Mouse (Mus musculus): ENCODE measurements at regions not wholly inside any gene's neighbourhood (a gene's known extent, or its start where the extent isn't known, plus 50 kb on each side); places are given as distances from the start of the nearest gene placed in this dataset.

DNA sequence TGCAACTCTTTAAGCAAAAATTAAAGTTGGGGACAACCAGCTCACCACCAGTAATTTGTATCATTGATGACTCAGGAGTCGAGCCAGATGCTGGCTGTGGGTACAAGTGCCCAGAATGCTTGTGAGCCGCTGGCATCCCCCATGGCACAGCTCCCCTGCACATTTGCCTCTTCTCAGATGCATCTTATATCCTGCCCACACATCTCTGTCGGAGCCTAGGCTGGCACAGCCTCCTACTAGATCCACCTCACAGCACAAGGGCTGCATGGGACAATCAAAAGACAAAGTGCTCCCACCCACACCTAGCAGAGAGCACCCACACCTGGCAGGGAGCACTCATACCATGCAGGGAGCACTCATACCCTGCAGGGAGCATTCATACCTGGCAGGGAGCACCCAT, 109.6 kb downstream of the Cryba4 start:
- TF ChIP-seq POLR2A (IDR thresholded peaks at IDR 0.05; ENCODE audit: control insufficient read depth in 1 of 2, insufficient read depth in 1 of 2, low read depth in 1 of 2, low read length in 2 of 2, poor library complexity in 1 of 2) (no peak), USF2 (IDR thresholded peaks at IDR 0.05; ENCODE audit: borderline replicate concordance in 1 of 2, insufficient read depth in 1 of 2, low read depth in 1 of 2, low read length in 2 of 2) (no peak), MXI1 (IDR thresholded peaks at IDR 0.05; ENCODE audit: low read depth, low read length) (no peak), KAT2A (conservative IDR thresholded peaks at IDR 0.05; ENCODE audit: low read depth, low read length) (no peak), TAL1 (IDR thresholded peaks at IDR 0.05; ENCODE audit: low read length) (no peak), MAZ (IDR thresholded peaks at IDR 0.05; ENCODE audit: low read depth, low read length) (no peak), CTCF (IDR thresholded peaks at IDR 0.05 in 2 of 3, conservative IDR thresholded peaks at IDR 0.05 in 1 of 3; ENCODE audit: control insufficient read depth in 1 of 3, insufficient read depth in 1 of 3, low read depth in 2 of 3, low read length in 3 of 3, poor library complexity in 1 of 3, severe bottlenecking in 1 of 3) (no peak), CHD2 (IDR thresholded peaks at IDR 0.05; ENCODE audit: low read length) (no peak), CHD1 (IDR thresholded peaks at IDR 0.05; ENCODE audit: low read depth, low read length) (no peak), SMC3 (IDR thresholded peaks at IDR 0.05; ENCODE audit: low read depth, low read length) (no peak), ETS1 (IDR thresholded peaks at IDR 0.05; ENCODE audit: low read depth, low read length) (no peak), ZMIZ1 (IDR thresholded peaks at IDR 0.05; ENCODE audit: low read depth, low read length) (no peak), BHLHE40 (IDR thresholded peaks at IDR 0.05; ENCODE audit: borderline replicate concordance, low read depth, low read length) (no peak), MEF2A (IDR thresholded peaks at IDR 0.05; ENCODE audit: extremely low read depth, insufficient replicate concordance, low read depth, low read length, poor library complexity, severe bottlenecking) (no peak), MAFK (IDR thresholded peaks at IDR 0.05; ENCODE audit: borderline replicate concordance, low read depth, low read length) (no peak), ZNF384 (IDR thresholded peaks at IDR 0.05; ENCODE audit: low read depth, low read length) (no peak), E2F4 (IDR thresholded peaks at IDR 0.05; ENCODE audit: borderline replicate concordance, low read depth, low read length) (no peak), ZC3H11A (IDR thresholded peaks at IDR 0.05; ENCODE audit: low read depth, low read length) (no peak), UBTF (IDR thresholded peaks at IDR 0.05; ENCODE audit: borderline replicate concordance, insufficient read depth, low read depth, low read length) (no peak), TCF12 (IDR thresholded peaks at IDR 0.05; ENCODE audit: low read depth, low read length) (no peak)
- Histone ChIP-seq H3K27ac (ENCODE audit: control insufficient read depth, low read depth, low read length) (no peak overlapping the region), H3K4me1 (ENCODE audit: control insufficient read depth in 1 of 2, insufficient read depth in 2 of 2, low read length in 2 of 2) (no peaks in the 10 kb centered on the region), H3K9ac (ENCODE audit: control insufficient read depth, low read depth, low read length, poor library complexity, severe bottlenecking) (no peak overlapping the region), H3K36me3 (ENCODE audit: control insufficient read depth in 1 of 2, insufficient read depth in 2 of 2, low read length in 2 of 2) (no peaks in the 10 kb centered on the region), H3K27me3 (ENCODE audit: control insufficient read depth in 1 of 2, insufficient read depth in 2 of 2, low read length in 2 of 2) (no peaks in the 10 kb centered on the region), H3K4me3 (ENCODE audit: control insufficient read depth in 1 of 2, insufficient read depth in 1 of 2, low read depth in 2 of 2, low read length in 2 of 2) (no peak overlapping the region), H3K79me2 (ENCODE audit: control insufficient read depth, insufficient read depth, low read length, poor library complexity) (no peaks in the 10 kb centered on the region), H3K9me3 (replicated peaks; ENCODE audit: insufficient read depth, low read length) (no peaks in the 10 kb centered on the region)
- DNase-seq (ENCODE audit: low read depth, low spot score) = no peak

GRCm38 (mm10) chr5:112143993-112144621, 108.2 kb downstream of the Cryba4 start:
- H3K9me3 ChIP-seq (replicated peaks; ENCODE audit: insufficient read depth, low read length) = no peaks in the 10 kb centered on the region
- no peak overlapping the region for H3K27ac ChIP-seq (ENCODE audit: control insufficient read depth, low read depth, low read length)
- no peaks in the 10 kb centered on the region for H3K36me3 ChIP-seq (ENCODE audit: control insufficient read depth in 1 of 2, insufficient read depth in 2 of 2, low read length in 2 of 2)
- no peaks in the 10 kb centered on the region for H3K4me1 ChIP-seq (ENCODE audit: control insufficient read depth in 1 of 2, insufficient read depth in 2 of 2, low read length in 2 of 2)
- TF ChIP-seq POLR2AphosphoS2 (IDR thresholded peaks at IDR 0.05; ENCODE audit: low read length) (no peak), BHLHE40 (IDR thresholded peaks at IDR 0.05; ENCODE audit: borderline replicate concordance, low read depth, low read length) (no peak)
- no peak overlapping the region for H3K9ac ChIP-seq (ENCODE audit: control insufficient read depth, low read depth, low read length, poor library complexity, severe bottlenecking)
- no peak for DNase-seq (ENCODE audit: low read depth, low spot score)
- no peak overlapping the region for H3K4me3 ChIP-seq (ENCODE audit: control insufficient read depth in 1 of 2, insufficient read depth in 1 of 2, low read depth in 2 of 2, low read length in 2 of 2)
- no peaks in the 10 kb centered on the region for H3K27me3 ChIP-seq (ENCODE audit: control insufficient read depth in 1 of 2, insufficient read depth in 2 of 2, low read length in 2 of 2)
- H3K79me2 ChIP-seq (ENCODE audit: control insufficient read depth, insufficient read depth, low read length, poor library complexity) = no peaks in the 10 kb centered on the region
